Mouse (Mus musculus): ENCODE measurements at regions not wholly inside any gene's neighbourhood (a gene's known extent, or its start where the extent isn't known, plus 50 kb on each side); places are given as distances from the start of the nearest gene placed in this dataset.

- Histone ChIP-seq H3K4me1 (ENCODE audit: control insufficient read depth, insufficient read depth, low read length) (no peaks in the 10 kb centered on the region), H3K9me3 (replicated peaks; ENCODE audit: control insufficient read depth, low read length) (no peaks in the 10 kb centered on the region)
These were observed 1561.2 kb upstream of the Zeb2 start for GRCm38 (mm10) chr2:46678366-46678765.

DNA sequence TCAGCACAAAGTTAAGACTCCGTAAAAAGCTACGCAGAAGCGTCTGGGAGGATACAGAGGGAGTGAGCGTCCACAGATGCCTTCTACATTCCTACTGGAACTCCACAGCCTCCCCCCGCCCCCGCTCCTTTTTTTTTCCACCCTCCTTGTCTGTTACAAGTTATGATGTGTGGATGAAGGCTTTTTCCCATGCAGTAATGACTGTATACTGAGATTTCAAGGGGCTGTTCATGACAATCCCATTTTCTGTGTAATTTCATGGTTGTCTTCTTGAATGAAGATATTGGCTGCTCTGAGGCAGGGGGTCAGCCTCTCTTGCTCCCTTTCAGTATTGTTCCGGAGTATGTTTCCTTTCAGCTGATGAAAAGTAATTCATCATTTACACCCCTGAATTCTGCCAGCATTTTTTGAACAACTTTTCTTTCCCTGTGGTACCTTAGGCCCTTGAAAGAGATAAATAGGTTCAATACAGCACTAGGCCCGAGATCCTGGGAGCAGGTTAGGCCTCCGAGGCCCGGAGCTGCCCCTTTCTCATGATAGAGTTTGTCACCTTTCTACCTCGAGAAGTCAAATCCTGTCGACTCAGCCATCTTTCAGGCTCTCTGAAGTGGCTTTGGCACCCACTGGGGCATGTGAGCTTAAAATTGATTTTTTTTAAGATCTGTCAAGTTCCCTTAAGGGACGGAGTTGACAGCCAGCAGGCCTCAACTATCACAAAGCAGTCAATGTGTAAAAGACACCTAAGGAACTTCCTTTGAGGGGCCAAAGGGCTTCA lies 1552.5 kb upstream of the Zeb2 start:
- ATAC-seq (replicated peaks; ENCODE audit: extremely low read depth, insufficient read depth, low FRiP score) = no peak
- no peaks in the 10 kb centered on the region for H3K4me1 ChIP-seq (ENCODE audit: control insufficient read depth, insufficient read depth, low read length)
- no peak overlapping the region for H3K4me2 ChIP-seq (ENCODE audit: low read depth, low read length)
- no peak overlapping the region for H3K4me3 ChIP-seq (ENCODE audit: low read length)
- H3K27ac ChIP-seq (ENCODE audit: low read length) = no peak overlapping the region
- no peak overlapping the region for H3K9ac ChIP-seq (ENCODE audit: low read length)
- no peaks in the 10 kb centered on the region for H3K27me3 ChIP-seq (ENCODE audit: control insufficient read depth, insufficient read depth, low read length)
- WGBS = 61% methylated on average over 13 of the region's 13 CpGs
- no peaks in the 10 kb centered on the region for H3K9me3 ChIP-seq (replicated peaks; ENCODE audit: control insufficient read depth, low read length)
- no peaks in the 10 kb centered on the region for H3K36me3 ChIP-seq (ENCODE audit: control insufficient read depth, insufficient read depth)

More at GRCm38 (mm10) chr2:46678366-46678765, 1561.2 kb upstream of the Zeb2 start:
- Histone ChIP-seq H3K9ac (ENCODE audit: low read length) (no peak overlapping the region), H3K27me3 (ENCODE audit: control insufficient read depth, insufficient read depth, low read length) (no peaks in the 10 kb centered on the region), H3K4me3 (ENCODE audit: low read length) (no peak overlapping the region), H3K4me2 (ENCODE audit: low read depth, low read length) (no peak overlapping the region), H3K27ac (ENCODE audit: low read length) (no peak overlapping the region), H3K36me3 (ENCODE audit: control insufficient read depth, insufficient read depth) (no peaks in the 10 kb centered on the region)
- no peak for ATAC-seq (replicated peaks; ENCODE audit: extremely low read depth, insufficient read depth, low FRiP score)
- 44% methylated on average over 2 of the region's 2 CpGs for WGBS

GRCm38 (mm10) chr2:46666990-46667337 lies 1549.8 kb upstream of the Zeb2 start:
- Histone ChIP-seq H3K9me3 (replicated peaks; ENCODE audit: control insufficient read depth, low read length) (no peaks in the 10 kb centered on the region), H3K27ac (ENCODE audit: low read length) (no peak overlapping the region), H3K9ac (ENCODE audit: low read length) (no peak overlapping the region), H3K4me1 (ENCODE audit: control insufficient read depth, insufficient read depth, low read length) (no peaks in the 10 kb centered on the region), H3K4me3 (ENCODE audit: low read length) (no peak overlapping the region), H3K4me2 (ENCODE audit: low read depth, low read length) (no peak overlapping the region), H3K27me3 (ENCODE audit: control insufficient read depth, insufficient read depth, low read length) (no peaks in the 10 kb centered on the region), H3K36me3 (ENCODE audit: control insufficient read depth, insufficient read depth) (no peaks in the 10 kb centered on the region)
- ATAC-seq (replicated peaks; ENCODE audit: extremely low read depth, insufficient read depth, low FRiP score) = no peak
- WGBS = 71% methylated on average over 3 of the region's 3 CpGs

DNA sequence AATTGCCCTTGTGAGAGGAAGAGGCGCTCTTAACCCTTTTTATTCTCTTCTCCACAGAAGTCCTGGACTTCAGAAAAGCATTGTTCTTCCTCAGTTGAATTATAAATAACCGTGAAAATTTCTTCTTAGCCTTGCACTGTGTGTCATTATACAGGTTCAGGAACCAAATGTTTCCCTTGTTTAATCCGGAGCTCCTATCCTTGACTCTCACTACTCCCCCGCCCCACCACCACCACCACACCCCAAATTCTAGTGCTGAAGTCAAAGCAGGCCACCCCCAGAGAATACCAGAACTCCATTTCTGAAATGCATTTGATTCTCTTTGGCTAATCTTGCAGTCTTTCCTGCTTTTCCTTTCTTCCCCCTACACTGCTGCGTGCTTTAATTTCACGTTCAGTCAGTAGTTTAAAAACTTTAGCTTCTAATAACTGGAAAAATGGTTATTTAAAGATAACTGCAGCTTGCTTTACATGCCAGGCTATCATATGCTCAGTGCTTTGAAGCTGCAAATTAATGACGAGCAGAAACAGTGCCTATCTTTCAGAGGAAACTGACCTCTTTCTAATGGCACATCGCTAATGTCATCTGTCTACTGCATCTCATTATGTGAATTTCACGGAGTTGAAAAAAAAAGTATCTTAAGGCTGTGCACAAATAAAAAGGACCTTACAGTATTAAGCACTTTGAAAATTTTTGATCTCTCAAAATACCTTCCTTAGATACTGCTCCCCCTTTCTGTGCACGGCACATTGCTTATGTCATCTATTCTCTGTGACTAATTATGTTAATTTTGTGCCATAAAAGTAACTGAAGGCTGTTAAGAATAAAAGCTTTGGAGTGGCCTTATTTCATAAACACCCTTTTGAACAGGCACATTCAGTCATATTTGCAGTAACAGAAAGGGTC lies 1549.1 kb upstream of the Zeb2 start:
- H3K4me1 ChIP-seq (ENCODE audit: control insufficient read depth, insufficient read depth, low read length) = no peaks in the 10 kb centered on the region
- no peak overlapping the region for H3K4me3 ChIP-seq (ENCODE audit: low read length)
- no peak overlapping the region for H3K4me2 ChIP-seq (ENCODE audit: low read depth, low read length)
- no peaks in the 10 kb centered on the region for H3K27me3 ChIP-seq (ENCODE audit: control insufficient read depth, insufficient read depth, low read length)
- H3K9me3 ChIP-seq (replicated peaks; ENCODE audit: control insufficient read depth, low read length) = no peaks in the 10 kb centered on the region
- H3K27ac ChIP-seq (ENCODE audit: low read length) = no peak overlapping the region
- WGBS = 64% methylated on average over 10 of the region's 10 CpGs
- H3K36me3 ChIP-seq (ENCODE audit: control insufficient read depth, insufficient read depth) = no peaks in the 10 kb centered on the region
- no peak overlapping the region for H3K9ac ChIP-seq (ENCODE audit: low read length)
- ATAC-seq (replicated peaks; ENCODE audit: extremely low read depth, insufficient read depth, low FRiP score) = no peak

DNA sequence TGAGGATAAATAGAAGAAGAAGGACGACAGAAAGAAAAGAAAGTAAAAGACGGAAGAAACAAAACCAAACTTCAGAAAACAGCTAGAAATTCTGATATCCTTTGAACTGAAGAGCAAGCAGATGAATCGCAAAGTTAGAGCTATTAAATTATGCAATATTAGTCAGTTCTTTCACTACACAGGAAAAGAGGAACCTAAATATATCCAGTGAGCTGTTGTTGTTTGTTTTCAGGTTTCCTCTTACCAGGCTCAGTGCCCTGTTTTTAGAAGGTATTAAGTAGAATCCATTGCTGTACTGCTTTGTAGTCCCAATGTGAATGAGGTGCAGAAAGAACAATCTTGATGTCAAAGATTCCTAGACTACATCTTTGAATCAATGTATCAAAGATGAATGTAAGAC lies 1544.7 kb upstream of the Zeb2 start:
- ATAC-seq (replicated peaks; ENCODE audit: extremely low read depth, insufficient read depth, low FRiP score) = no peak
- no peak overlapping the region for H3K9ac ChIP-seq (ENCODE audit: low read length)
- WGBS = 82% methylated on average over 3 of the region's 3 CpGs
- H3K27ac ChIP-seq (ENCODE audit: low read length) = no peak overlapping the region
- H3K9me3 ChIP-seq (replicated peaks; ENCODE audit: control insufficient read depth, low read length) = no peaks in the 10 kb centered on the region
- no peaks in the 10 kb centered on the region for H3K4me1 ChIP-seq (ENCODE audit: control insufficient read depth, insufficient read depth, low read length)
- no peak overlapping the region for H3K4me2 ChIP-seq (ENCODE audit: low read depth, low read length)
- H3K27me3 ChIP-seq (ENCODE audit: control insufficient read depth, insufficient read depth, low read length) = no peaks in the 10 kb centered on the region
- no peaks in the 10 kb centered on the region for H3K36me3 ChIP-seq (ENCODE audit: control insufficient read depth, insufficient read depth)
- H3K4me3 ChIP-seq (ENCODE audit: low read length) = no peak overlapping the region

DNA sequence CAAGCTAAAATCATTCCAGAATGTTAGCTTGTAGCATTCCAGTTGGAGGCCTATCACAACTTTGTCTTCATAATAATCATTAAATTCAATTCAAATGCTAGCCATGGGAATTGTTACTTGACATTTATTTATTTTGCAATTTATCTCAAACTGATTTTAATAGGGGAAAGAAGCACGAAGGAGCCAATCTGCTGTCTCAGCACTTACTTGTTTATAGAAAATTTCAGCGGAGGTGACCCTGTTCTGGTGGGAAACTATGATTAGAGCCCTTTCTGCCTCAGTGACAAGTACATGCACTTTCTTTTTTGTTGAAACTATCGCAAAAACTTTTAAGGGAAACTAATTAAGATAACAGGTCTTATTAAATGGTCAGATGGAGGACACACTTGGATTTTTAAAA lies 1543.4 kb upstream of the Zeb2 start:
- Histone ChIP-seq H3K4me1 (ENCODE audit: control insufficient read depth, insufficient read depth, low read length) (no peaks in the 10 kb centered on the region), H3K9ac (ENCODE audit: low read length) (no peak overlapping the region), H3K27me3 (ENCODE audit: control insufficient read depth, insufficient read depth, low read length) (no peaks in the 10 kb centered on the region), H3K4me2 (ENCODE audit: low read depth, low read length) (no peak overlapping the region), H3K9me3 (replicated peaks; ENCODE audit: control insufficient read depth, low read length) (no peaks in the 10 kb centered on the region), H3K4me3 (ENCODE audit: low read length) (no peak overlapping the region), H3K36me3 (ENCODE audit: control insufficient read depth, insufficient read depth) (no peaks in the 10 kb centered on the region), H3K27ac (ENCODE audit: low read length) (no peak overlapping the region)
- WGBS = 72% methylated on average over 3 of the region's 3 CpGs
- ATAC-seq (replicated peaks; ENCODE audit: extremely low read depth, insufficient read depth, low FRiP score) = no peak

- H3K4me3 ChIP-seq (ENCODE audit: low read length) = no peak overlapping the region
- H3K9me3 ChIP-seq (replicated peaks; ENCODE audit: control insufficient read depth, low read length) = no peaks in the 10 kb centered on the region
- H3K9ac ChIP-seq (ENCODE audit: low read length) = no peak overlapping the region
- WGBS = 85% methylated on average over 1 of the region's 1 CpGs
- no peaks in the 10 kb centered on the region for H3K36me3 ChIP-seq (ENCODE audit: control insufficient read depth, insufficient read depth)
- no peak for ATAC-seq (replicated peaks; ENCODE audit: extremely low read depth, insufficient read depth, low FRiP score)
- no peaks in the 10 kb centered on the region for H3K27me3 ChIP-seq (ENCODE audit: control insufficient read depth, insufficient read depth, low read length)
- H3K4me2 ChIP-seq (ENCODE audit: low read depth, low read length) = no peak overlapping the region
- no peaks in the 10 kb centered on the region for H3K4me1 ChIP-seq (ENCODE audit: control insufficient read depth, insufficient read depth, low read length)
- H3K27ac ChIP-seq (ENCODE audit: low read length) = no peak overlapping the region
These were observed 1538.1 kb upstream of the Zeb2 start for GRCm38 (mm10) chr2:46655289-46655688.

DNA sequence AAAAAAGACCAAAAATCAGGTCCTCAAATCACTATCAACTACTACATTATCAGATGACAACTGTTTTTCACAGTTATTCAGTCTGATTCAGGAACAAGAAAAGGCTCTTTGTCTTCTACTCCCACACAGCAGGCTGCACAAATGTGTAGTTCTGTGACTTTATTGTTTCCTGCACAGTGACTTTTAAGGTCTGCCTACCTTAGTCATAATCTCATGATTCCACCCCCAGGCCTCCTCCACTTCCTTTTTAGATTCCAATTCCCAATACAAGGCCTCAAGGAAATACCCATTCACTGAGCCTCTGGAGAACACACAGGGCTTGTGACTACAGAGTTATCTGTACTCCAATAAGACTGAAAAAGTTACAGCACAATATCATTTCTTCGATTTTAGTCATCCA lies 1535.4 kb upstream of the Zeb2 start:
- no peaks in the 10 kb centered on the region for H3K4me1 ChIP-seq (ENCODE audit: control insufficient read depth, insufficient read depth, low read length)
- no peak for ATAC-seq (replicated peaks; ENCODE audit: extremely low read depth, insufficient read depth, low FRiP score)
- no peak overlapping the region for H3K4me2 ChIP-seq (ENCODE audit: low read depth, low read length)
- H3K36me3 ChIP-seq (ENCODE audit: control insufficient read depth, insufficient read depth) = no peaks in the 10 kb centered on the region
- H3K27me3 ChIP-seq (ENCODE audit: control insufficient read depth, insufficient read depth, low read length) = no peaks in the 10 kb centered on the region
- H3K9ac ChIP-seq (ENCODE audit: low read length) = no peak overlapping the region
- H3K4me3 ChIP-seq (ENCODE audit: low read length) = no peak overlapping the region
- WGBS = 73% methylated on average over 1 of the region's 1 CpGs
- no peaks in the 10 kb centered on the region for H3K9me3 ChIP-seq (replicated peaks; ENCODE audit: control insufficient read depth, low read length)
- H3K27ac ChIP-seq (ENCODE audit: low read length) = no peak overlapping the region

DNA sequence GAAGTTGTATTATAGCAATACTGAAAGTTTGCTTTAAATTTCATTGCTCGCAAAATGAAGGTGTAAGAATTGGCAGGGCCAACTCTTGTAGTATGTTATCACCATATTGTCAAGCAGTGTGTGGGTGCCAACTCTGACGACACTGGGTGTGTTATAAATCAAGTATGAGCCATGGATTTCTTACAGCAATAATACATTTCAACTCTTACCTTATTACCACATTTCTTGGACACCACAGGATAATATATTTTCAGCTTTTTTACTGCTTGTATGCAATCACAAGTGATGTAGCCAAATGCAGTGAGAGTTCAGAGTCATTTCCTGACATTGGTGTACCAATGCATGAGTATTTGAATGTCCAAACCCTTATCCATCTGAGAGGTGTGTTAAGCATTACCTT lies 1529.2 kb upstream of the Zeb2 start:
- no peak for ATAC-seq (replicated peaks; ENCODE audit: extremely low read depth, insufficient read depth, low FRiP score)
- no peaks in the 10 kb centered on the region for H3K27me3 ChIP-seq (ENCODE audit: control insufficient read depth, insufficient read depth, low read length)
- H3K9me3 ChIP-seq (replicated peaks; ENCODE audit: control insufficient read depth, low read length) = no peaks in the 10 kb centered on the region
- H3K9ac ChIP-seq (ENCODE audit: low read length) = no peak overlapping the region
- no peak overlapping the region for H3K27ac ChIP-seq (ENCODE audit: low read length)
- H3K36me3 ChIP-seq (ENCODE audit: control insufficient read depth, insufficient read depth) = no peaks in the 10 kb centered on the region
- no peak overlapping the region for H3K4me3 ChIP-seq (ENCODE audit: low read length)
- H3K4me2 ChIP-seq (ENCODE audit: low read depth, low read length) = no peak overlapping the region
- 39% methylated on average over 2 of the region's 2 CpGs for WGBS
- no peaks in the 10 kb centered on the region for H3K4me1 ChIP-seq (ENCODE audit: control insufficient read depth, insufficient read depth, low read length)
